Mouse (Mus musculus) hindbrain, embryonic 12.5 days (tissue): Measurements from ENCODE around the gene Rpl19. TPM values are rescaled to one million over a fixed set of nuclear protein-coding genes. Genes with fewer than 3 reads are reported as not detected.

Experiments used
- ATAC-seq: fragments of 200-750 bp; cut with Nextera tagmentation; 2 replicates; pipeline ENCODE4 v1.8.0; 2017; ENCODE audit warnings: moderate TSS enrichment; ENCODE audit not compliant: low FRiP score
- H3K27ac ChIP-seq: fragments of 300-500 bp; sonication (generic); 2 replicates; pipeline ENCODE4 v1.5.1; 2016; ENCODE audit warnings: mild to moderate bottlenecking
- H3K27me3 ChIP-seq: fragments of 300-500 bp; sonication (generic); 2 replicates; pipeline ENCODE4 v1.6.1; 2016; ENCODE audit warnings: mild to moderate bottlenecking
- H3K36me3 ChIP-seq: fragments of 300-500 bp; sonication (generic); 2 replicates; pipeline ENCODE4 v1.6.1; 2016; ENCODE audit warnings: mild to moderate bottlenecking
- H3K4me1 ChIP-seq: fragments of 300-500 bp; sonication (generic); 2 replicates; pipeline ENCODE4 v1.6.1; 2016
- H3K4me2 ChIP-seq: fragments of 300-500 bp; sonication (generic); replicated peaks from 2 replicates; pipeline ENCODE4 v1.6.1; 2016; ENCODE audit warnings: mild to moderate bottlenecking
- H3K4me3 ChIP-seq: fragments of 300-500 bp; sonication (generic); 2 replicates; pipeline ENCODE4 v1.5.1; 2016; ENCODE audit warnings: mild to moderate bottlenecking
- H3K9ac ChIP-seq: fragments of 300-500 bp; sonication (generic); 2 replicates; pipeline ENCODE4 v1.6.1; 2016; ENCODE audit warnings: mild to moderate bottlenecking, moderate library complexity
- H3K9me3 ChIP-seq: fragments of 300-500 bp; sonication (generic); replicated peaks from 2 replicates; pipeline ENCODE4 v1.6.1; 2016; ENCODE audit warnings: mild to moderate bottlenecking
- WGBS: fragments of 180-500 bp; shearing (Covaris S2); methylation state at CpG from one replicate; pipeline ENCODE4 v1.1.7; 2016; 5-methylcytosine and 5-hydroxymethylcytosine counted together
- polyA plus RNA-seq: library from polyadenylated mRNA; unstranded; fragments of >200 nt; fragmentation: Nextera tagmentation; extraction: Ambion mirVana; gene quantifications from 2 replicates; pipeline ENCODE4 v1.2.1, GENCODE M21; 2016

The Rpl19 gene
- polyA plus RNA-seq, 1 experiment from 2014 or later = 726 TPM

GRCm38 (mm10) chr11:98001351-98001824 lies 25.1 kb upstream of the Rpl19 start:
- peaks cover 21% of the 10 kb centered on the region for H3K27me3 ChIP-seq
- no peaks in the 10 kb centered on the region for H3K9me3 ChIP-seq
- H3K4me3 ChIP-seq = no peak overlapping the region
- H3K4me1 ChIP-seq = peaks cover 30% of the 10 kb centered on the region
- peaks cover 16% of the 10 kb centered on the region for H3K36me3 ChIP-seq
- H3K9ac ChIP-seq = no peak overlapping the region
- ATAC-seq = no peak
- WGBS = 44% methylated on average over 11 of the region's 11 CpGs
- H3K4me2 ChIP-seq = no peak overlapping the region
- no peak overlapping the region for H3K27ac ChIP-seq

GRCm38 (mm10) chr11:98001986-98002385 lies 24.5 kb upstream of the Rpl19 start:
- Histone ChIP-seq H3K27me3 (peaks cover 21% of the 10 kb centered on the region), H3K36me3 (peaks cover 20% of the 10 kb centered on the region), H3K4me3 (no peak overlapping the region), H3K27ac (no peak overlapping the region), H3K4me1 (peaks cover 30% of the 10 kb centered on the region), H3K4me2 (no peak overlapping the region), H3K9me3 (no peaks in the 10 kb centered on the region), H3K9ac (no peak overlapping the region)
- 52% methylated on average over 6 of the region's 6 CpGs for WGBS
- no peak for ATAC-seq

DNA sequence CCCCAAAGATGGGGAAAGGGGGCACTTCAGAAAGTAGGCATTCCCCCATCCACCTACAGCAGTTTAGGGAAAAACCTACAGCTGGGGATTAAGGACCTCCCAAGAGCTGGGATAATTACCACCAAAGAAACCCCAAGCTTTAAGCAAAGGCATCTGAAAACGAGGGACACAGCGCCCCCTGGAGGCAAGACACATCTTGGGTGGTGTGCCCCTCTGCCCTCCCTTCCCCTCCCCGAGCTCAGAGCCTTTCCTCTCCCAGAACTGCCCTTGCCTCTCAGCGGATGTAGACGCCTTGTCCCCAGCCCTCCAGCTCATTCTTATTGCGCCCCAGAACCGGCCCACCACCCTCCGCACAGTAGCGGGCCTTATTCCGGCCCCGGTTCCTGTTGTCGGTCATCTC lies 23.9 kb upstream of the Rpl19 start:
- 12% methylated on average over 12 of the region's 12 CpGs for WGBS
- H3K27ac ChIP-seq = no peak overlapping the region
- H3K36me3 ChIP-seq = peaks cover 25% of the 10 kb centered on the region
- no peak overlapping the region for H3K9ac ChIP-seq
- H3K4me2 ChIP-seq = 0 out of 2 replicates have a peak overlapping the region, but pooled peaks have one; percentile 2
- peaks cover 21% of the 10 kb centered on the region for H3K27me3 ChIP-seq
- H3K4me1 ChIP-seq = peaks cover 30% of the 10 kb centered on the region
- 0 out of 2 replicates have a peak, but pooled peaks have one; percentile 11 for ATAC-seq
- H3K9me3 ChIP-seq = no peaks in the 10 kb centered on the region
- no peak overlapping the region for H3K4me3 ChIP-seq

DNA sequence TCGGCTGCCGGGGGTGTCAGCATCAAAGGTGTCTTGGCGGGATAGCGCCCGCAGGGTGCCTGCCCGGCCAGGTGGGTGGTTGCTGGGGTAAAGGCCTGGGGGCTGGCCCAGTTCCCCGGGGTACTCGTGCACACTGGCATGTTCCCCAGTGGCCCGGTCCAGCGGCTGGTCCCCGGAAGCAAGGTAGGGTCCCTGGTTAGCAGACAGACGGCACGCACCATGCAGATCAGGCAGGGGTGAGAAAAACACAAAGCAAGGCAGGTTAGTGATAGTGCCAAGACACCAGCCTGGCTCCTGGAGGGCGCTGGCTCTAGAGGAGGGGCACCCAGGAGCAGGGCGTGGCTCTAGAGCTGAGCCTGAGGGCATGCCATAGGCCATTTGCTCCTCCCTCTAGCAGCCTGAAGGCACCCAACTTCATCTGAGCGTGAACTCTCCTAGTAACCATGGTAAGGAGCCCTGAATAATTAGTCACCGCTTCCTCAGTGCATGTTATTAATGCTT lies 23.3 kb upstream of the Rpl19 start:
- no peak overlapping the region for H3K27ac ChIP-seq
- WGBS = 41% methylated on average over 17 of the region's 17 CpGs
- H3K27me3 ChIP-seq = peaks cover 21% of the 10 kb centered on the region
- no peaks in the 10 kb centered on the region for H3K9me3 ChIP-seq
- peak; percentile 43; the same call in 1 of the 2 replicates for ATAC-seq
- 0 out of 2 replicates have a peak overlapping the region, but pooled peaks have one; percentile 2 for H3K4me2 ChIP-seq
- H3K4me3 ChIP-seq = no peak overlapping the region
- no peak overlapping the region for H3K9ac ChIP-seq
- H3K4me1 ChIP-seq = peaks cover 30% of the 10 kb centered on the region
- H3K36me3 ChIP-seq = peaks cover 31% of the 10 kb centered on the region

DNA sequence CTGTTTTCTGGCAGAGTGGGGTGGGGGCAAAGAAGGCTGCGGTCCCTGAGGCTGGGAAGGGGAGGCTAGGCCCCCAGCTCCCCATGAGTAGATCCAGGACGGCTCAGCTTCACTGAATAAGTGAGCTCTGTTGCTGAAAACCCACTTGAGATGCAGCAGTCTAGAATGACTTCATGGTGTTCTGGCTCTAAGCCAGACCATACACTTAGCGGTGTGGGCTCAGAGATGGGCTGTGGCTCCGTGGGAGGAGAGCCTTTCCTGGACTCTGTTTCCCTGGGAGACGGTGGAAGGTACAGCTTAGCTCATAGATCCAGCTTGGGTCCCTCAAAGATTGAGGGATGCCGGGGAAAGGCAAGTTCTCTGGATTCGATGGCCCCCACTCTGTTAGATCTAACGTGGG lies 22.3 kb upstream of the Rpl19 start:
- Histone ChIP-seq H3K4me2 (no peak overlapping the region), H3K4me3 (no peak overlapping the region), H3K9me3 (no peaks in the 10 kb centered on the region), H3K4me1 (peaks cover 30% of the 10 kb centered on the region), H3K36me3 (peaks cover 40% of the 10 kb centered on the region), H3K27me3 (peaks cover 21% of the 10 kb centered on the region), H3K27ac (no peak overlapping the region), H3K9ac (no peak overlapping the region)
- WGBS = 76% methylated on average over 8 of the region's 8 CpGs
- ATAC-seq = no peak

DNA sequence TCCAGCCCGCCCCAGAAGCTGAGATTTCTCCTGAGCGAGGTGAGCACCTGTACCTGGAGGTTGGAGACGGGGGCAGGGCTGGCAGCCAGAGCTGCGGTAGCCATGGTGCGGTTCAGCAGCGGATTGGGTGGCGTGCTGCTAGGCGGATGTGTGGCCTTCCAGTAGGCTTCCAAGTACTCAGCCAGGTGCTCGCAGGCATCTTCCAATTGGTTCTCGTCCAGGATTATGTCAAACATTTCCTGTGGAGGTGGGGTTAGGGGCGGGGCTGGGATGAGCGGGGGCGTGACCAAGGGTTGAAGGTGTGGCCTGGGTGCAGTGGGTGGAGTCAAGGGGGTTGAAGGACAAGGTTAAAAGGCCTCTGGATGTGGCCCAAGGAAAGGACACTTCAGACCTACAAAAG lies 21.4 kb upstream of the Rpl19 start:
- H3K27me3 ChIP-seq = peaks cover 21% of the 10 kb centered on the region
- 51% methylated on average over 13 of the region's 13 CpGs for WGBS
- H3K4me1 ChIP-seq = peaks cover 28% of the 10 kb centered on the region
- ATAC-seq = no peak
- H3K27ac ChIP-seq = no peak overlapping the region
- no peak overlapping the region for H3K4me2 ChIP-seq
- peaks cover 49% of the 10 kb centered on the region for H3K36me3 ChIP-seq
- H3K9ac ChIP-seq = no peak overlapping the region
- H3K4me3 ChIP-seq = no peak overlapping the region
- H3K9me3 ChIP-seq = no peaks in the 10 kb centered on the region

DNA sequence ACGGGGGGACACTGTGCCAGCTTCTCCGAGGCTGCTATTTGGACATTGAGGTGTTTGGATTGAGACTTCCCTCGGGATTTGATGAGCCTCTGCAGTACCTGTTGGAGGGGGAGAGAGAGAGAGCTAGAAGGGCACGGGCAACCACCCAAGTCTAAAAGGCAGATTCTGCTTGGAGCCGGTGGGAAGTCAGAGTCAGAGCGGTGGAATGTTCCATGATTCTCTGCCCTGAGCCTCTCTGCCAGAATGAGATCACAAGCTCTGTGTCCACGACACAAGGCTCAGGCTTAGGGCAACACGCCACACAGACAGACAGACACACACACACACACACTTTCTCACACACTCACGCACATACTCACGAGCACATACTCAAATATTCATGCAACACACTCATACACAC lies 20.8 kb upstream of the Rpl19 start:
- no peaks in the 10 kb centered on the region for H3K9me3 ChIP-seq
- H3K4me3 ChIP-seq = no peak overlapping the region
- no peak overlapping the region for H3K9ac ChIP-seq
- no peak for ATAC-seq
- H3K27ac ChIP-seq = no peak overlapping the region
- H3K27me3 ChIP-seq = peaks cover 16% of the 10 kb centered on the region
- H3K4me1 ChIP-seq = peaks cover 23% of the 10 kb centered on the region
- H3K36me3 ChIP-seq = peaks cover 55% of the 10 kb centered on the region
- H3K4me2 ChIP-seq = no peak overlapping the region
- WGBS = 87% methylated on average over 10 of the region's 10 CpGs

DNA sequence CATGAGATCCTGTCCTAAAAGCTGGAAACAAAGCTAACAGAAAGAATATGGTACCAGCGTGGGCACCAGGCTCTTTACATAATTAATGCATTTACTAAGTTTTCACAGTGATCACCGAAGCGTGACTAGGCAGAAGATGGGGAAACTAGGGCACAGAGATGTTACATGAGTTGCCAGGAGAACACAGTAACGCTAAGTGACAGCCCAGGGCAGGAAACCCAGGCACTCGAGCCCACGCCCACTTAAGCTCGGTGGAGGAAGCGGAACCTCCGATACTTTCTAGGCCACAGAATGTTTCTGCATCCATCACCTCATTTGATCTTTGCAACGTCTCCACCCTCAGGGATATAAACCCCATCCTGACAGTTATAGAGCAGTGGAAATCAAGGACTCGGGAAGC lies 18.4 kb upstream of the Rpl19 start:
- H3K27ac ChIP-seq = no peak overlapping the region
- peaks cover 64% of the 10 kb centered on the region for H3K36me3 ChIP-seq
- no peak overlapping the region for H3K9ac ChIP-seq
- H3K4me2 ChIP-seq = no peak overlapping the region
- peaks cover 2% of the 10 kb centered on the region; the same call in 1 of the 2 replicates for H3K27me3 ChIP-seq
- no peaks in the 10 kb centered on the region for H3K9me3 ChIP-seq
- no peak overlapping the region for H3K4me3 ChIP-seq
- WGBS = 83% methylated on average over 11 of the region's 11 CpGs
- no peak for ATAC-seq
- H3K4me1 ChIP-seq = peaks cover 18% of the 10 kb centered on the region

GRCm38 (mm10) chr11:98011716-98012115 lies 14.8 kb upstream of the Rpl19 start:
- WGBS = 67% methylated on average over 9 of the region's 9 CpGs
- no peak overlapping the region for H3K27ac ChIP-seq
- peaks cover 7% of the 10 kb centered on the region; the same call in 1 of the 2 replicates for H3K4me1 ChIP-seq
- peaks cover 73% of the 10 kb centered on the region for H3K36me3 ChIP-seq
- H3K4me3 ChIP-seq = no peak overlapping the region
- no peaks in the 10 kb centered on the region for H3K9me3 ChIP-seq
- H3K27me3 ChIP-seq = no peaks in the 10 kb centered on the region
- ATAC-seq = no peak
- H3K4me2 ChIP-seq = no peak overlapping the region
- H3K9ac ChIP-seq = no peak overlapping the region

DNA sequence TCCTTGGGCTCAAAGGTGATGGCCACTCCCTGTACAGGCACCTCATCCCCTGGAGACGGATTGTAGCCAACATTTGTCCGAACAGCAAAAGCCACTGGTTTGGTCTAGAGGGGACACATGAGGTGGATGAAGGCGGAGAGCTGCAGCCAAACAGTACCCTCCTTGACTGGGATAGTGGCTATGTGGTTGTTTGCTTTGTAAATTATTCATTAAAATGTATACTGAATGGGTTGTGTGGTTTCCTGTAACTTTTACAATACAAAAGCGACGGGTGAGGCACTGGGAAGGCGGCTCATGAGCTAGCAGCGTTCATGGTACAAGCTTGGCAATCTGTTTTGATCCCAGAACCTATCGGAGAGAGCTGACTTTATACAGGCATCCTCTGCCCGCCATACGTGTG lies 13.7 kb upstream of the Rpl19 start:
- 86% methylated on average over 10 of the region's 10 CpGs for WGBS
- Histone ChIP-seq H3K9me3 (no peaks in the 10 kb centered on the region), H3K4me1 (peaks cover 7% of the 10 kb centered on the region; the same call in 1 of the 2 replicates), H3K27ac (no peak overlapping the region), H3K4me2 (no peak overlapping the region), H3K27me3 (no peaks in the 10 kb centered on the region), H3K4me3 (no peak overlapping the region), H3K9ac (no peak overlapping the region), H3K36me3 (peaks cover 74% of the 10 kb centered on the region)
- no peak for ATAC-seq

GRCm38 (mm10) chr11:98016177-98016576 lies 10.3 kb upstream of the Rpl19 start:
- no peak overlapping the region for H3K4me2 ChIP-seq
- H3K9ac ChIP-seq = no peak overlapping the region
- H3K9me3 ChIP-seq = no peaks in the 10 kb centered on the region
- H3K4me1 ChIP-seq = peaks cover 38% of the 10 kb centered on the region
- H3K36me3 ChIP-seq = peaks cover 51% of the 10 kb centered on the region
- 91% methylated on average over 5 of the region's 5 CpGs for WGBS
- ATAC-seq = no peak
- H3K27me3 ChIP-seq = no peaks in the 10 kb centered on the region
- H3K27ac ChIP-seq = no peak overlapping the region
- no peak overlapping the region for H3K4me3 ChIP-seq

DNA sequence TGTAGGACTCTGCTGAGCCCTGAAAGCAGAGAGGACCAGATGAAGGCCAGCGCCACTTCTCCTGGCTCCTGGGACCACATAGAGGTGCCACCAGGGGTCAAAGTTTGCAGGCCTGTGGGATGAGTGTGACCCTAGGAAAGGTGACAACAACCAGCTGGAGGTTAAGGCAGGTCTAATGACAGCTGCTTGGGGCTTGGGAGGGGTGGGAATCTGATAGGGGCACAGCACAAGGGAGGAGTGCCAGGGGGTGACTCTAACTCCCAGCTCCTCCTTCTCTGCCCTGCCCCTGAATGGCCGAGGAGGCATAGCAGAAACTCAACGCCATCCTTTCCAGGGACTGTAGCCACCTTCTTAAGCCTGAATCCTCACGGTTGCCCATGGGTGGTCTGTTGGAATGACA lies 9.7 kb upstream of the Rpl19 start:
- Histone ChIP-seq H3K4me3 (no peak overlapping the region), H3K9ac (no peak overlapping the region), H3K9me3 (no peaks in the 10 kb centered on the region), H3K27me3 (no peaks in the 10 kb centered on the region), H3K36me3 (peaks cover 51% of the 10 kb centered on the region), H3K27ac (no peak overlapping the region), H3K4me2 (no peak overlapping the region), H3K4me1 (peaks cover 44% of the 10 kb centered on the region)
- WGBS = 69% methylated on average over 4 of the region's 4 CpGs
- no peak for ATAC-seq

- Histone ChIP-seq H3K9ac (0 out of 2 replicates have a peak overlapping the region, but pooled peaks have one; percentile 10), H3K36me3 (peaks cover 42% of the 10 kb centered on the region), H3K27ac (no peak overlapping the region), H3K4me1 (peaks cover 41% of the 10 kb centered on the region), H3K4me3 (no peak overlapping the region), H3K9me3 (no peaks in the 10 kb centered on the region), H3K4me2 (no peak overlapping the region), H3K27me3 (no peaks in the 10 kb centered on the region)
- no peak for ATAC-seq
- 75% methylated on average over 6 of the region's 6 CpGs for WGBS
These were observed 8.3 kb upstream of the Rpl19 start for GRCm38 (mm10) chr11:98018222-98018621.
